Mouse (Mus musculus) T-helper 1 cell (primary cell): Measurements from ENCODE around the gene Brd3os.

Source experiments
- in situ Hi-C: fragments of 300-600 bp; cut with MboI, MseI; formaldehyde crosslinking; loops from one replicate; pipeline ENCODE4 v1.15.1; 2025; ENCODE audit warnings: high pct_unique_total_duplicates

Brd3os gene

DNA sequence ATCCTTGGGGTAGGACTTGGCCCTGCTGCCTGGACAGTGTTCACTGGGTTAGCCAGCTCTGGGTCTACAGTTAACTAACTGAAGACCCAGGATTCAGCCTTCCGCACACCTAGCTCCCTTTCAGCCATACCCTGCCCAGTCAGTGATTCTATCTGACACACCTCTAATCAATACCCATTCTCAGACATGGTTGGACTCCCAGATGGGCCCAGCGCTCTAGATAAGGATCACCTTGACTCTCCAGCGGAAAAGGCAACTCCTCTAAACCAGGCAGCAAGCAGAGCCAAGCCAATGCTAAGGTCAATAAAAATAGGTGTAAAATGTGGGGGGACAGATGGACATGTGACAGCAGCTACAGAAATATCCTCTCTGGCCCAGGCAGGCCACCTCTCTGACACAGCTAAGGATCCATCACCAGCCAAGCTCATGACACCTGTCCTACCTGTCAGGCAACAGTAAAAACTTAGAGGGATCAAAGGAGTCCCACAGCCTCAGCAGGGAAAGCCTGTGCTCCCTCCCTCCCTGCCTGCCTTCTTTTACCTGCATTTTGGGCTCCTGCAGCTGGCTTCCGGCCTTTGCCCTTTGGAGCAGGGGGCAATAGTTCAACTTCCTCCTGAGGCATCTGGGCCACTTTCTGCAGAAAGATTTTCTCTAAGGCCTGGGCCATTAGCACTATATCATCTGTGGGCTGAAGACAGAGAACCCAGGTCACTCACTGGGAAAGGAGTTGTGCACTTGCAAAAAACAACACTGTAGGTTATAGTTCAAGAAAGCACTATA, 19.9 kb downstream of the Brd3os start:
- in situ Hi-C loops, result no loop called here

DNA sequence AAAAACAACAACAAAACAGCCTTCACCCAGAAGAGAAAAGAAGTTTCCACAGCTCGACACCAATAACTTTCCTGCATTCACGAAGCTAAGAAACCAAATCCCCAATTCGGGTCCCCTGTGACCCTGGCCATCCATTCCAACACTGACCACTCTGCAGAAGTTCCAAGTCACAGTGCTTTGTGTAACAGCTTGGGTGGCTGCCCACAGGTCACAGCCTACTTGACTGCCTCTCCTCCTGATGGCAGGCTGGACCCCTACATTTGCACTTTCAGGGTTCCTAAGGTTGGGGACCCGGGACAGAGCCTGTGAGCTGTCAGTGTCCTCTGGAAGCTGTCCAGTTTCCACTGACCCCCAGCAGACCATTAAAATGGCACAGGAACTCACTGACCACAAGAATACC, 20.8 kb downstream of the Brd3os start:
- in situ Hi-C loops, result no loop called here

DNA sequence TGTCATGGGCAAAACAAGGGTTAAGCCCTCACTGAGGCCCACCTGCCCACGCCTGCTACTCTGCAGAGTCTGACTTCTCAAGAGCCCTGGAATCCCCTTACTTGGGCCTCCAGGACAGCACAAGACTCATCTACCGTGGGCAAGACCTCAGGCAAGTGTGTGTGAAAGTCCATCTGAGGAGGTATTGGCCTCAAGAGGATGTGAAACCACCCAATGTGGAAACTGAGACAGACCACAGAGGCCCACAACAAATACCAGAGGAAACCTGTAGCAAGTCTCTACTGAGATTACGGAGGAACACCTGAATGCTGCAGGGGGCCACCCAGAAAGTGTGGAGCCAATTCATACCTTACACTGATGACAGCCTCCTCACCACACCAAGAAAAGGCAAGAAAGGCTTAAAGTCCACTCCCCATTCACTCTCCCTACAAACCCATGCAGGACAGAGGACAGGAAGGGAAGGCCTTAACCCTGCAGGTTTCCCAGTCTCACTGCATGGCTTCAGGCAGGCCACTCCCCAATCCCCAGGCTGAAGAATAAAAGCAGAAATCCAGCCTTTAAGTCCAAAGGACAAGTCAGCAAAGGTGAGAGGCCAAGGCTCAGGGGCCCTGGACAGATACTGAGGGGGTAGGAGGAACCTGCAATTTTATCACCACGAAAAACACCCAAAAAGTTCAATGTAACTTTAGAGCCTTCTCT, 27.3 kb downstream of the Brd3os start:
- in situ Hi-C loops, result no loop called here

DNA sequence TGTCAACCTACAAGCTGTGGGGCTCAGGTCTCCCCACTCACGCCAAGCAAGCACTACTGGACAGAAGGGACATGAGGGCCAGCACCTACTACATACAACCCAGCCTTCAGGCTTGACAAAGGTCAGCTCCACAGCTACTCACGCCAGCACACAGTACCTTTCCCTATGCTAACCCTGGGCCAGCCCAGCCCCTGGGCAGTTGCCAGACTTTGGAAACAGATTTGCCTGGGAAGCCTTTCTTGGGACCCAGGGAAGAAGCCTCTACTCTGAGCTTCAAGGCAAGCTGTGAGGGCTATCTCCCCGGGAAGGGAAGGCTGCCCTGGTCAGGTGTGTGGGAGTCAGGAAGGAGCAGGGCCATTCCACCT, 27.8 kb downstream of the Brd3os start:
- in situ Hi-C loops, result loop anchor here (5.0 kb wide), 1 partner anchor 33 kb away; no protein-coding TSS in a partner anchor

DNA sequence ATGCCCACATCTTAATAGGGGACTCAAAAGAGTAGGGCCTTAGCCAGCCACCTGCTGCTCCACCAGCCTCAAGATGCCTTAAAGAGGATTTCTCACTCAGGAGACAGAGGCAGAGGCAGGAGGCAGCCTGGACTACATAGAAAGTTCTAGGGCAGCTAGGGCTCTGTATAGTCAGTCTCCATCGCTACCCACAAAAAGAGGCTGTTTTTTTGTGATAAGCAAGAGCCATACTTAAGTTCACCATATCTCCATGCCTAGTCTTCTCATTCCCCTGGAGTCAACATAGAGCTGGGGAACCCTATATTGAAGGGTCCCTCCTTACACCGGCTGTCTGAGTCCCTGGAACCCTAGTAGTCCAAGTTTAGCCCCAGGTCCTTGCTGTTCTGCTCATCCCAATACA, 28.4 kb downstream of the Brd3os start:
- in situ Hi-C loops, result loop anchor here (5.0 kb wide), 1 partner anchor 33 kb away; no protein-coding TSS in a partner anchor

DNA sequence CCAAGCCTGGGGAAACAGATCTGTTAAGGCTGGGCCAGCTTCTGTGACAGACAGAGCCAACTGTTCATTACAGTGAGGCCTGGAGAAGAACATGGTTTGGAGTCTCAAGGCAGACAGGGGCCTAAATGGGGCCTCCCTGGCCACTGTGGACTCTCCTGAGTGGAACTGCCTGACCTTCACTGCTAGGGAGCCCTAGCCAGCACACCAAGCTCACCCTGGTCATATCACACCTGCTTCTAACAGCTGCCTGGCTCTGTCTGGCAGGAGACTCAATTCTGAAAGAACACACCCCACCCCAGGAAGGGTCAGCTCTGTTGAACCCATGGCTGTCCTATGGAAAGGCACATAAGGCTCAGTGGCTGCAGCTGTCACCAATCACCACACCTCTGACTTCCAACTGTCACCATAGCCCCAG, 29.1 kb downstream of the Brd3os start:
- in situ Hi-C loops, result loop anchor here (5.0 kb wide), 1 partner anchor 34 kb away; no protein-coding TSS in a partner anchor

DNA sequence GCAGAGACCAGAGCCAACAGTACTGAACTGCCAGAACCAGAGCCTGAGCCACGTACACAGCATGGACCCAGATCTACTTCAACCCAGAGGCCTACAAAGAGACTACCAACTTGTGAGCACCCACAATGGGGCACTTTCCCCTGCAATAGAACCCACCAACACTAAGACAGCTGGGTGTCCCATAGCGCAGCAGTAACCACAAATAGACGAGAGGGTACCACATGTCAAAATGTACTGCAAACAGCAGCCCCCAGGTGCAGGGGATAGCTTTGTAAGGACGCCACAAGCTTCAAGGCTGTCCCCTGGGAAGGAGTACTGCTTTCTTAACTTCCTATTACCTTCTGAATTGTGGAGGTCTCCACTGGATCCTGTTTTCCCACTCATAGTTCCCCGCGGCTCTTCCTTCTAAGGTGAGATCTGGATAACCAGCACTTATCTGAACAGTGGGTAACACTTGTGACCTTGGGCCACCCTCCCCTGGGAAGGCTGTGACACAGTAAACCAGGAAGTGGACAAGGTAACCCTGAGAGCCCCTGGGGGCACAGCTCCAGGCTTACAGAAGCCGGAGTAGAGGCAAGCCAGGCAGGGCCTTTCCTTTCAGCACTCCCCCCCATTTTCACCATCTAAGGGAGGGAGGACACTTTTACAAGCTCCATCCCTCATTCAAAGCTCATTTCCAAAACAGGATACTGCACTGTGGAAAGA, 31.1 kb downstream of the Brd3os start:
- in situ Hi-C loops, result loop anchor here (5.0 kb wide), 1 partner anchor 36 kb away; no protein-coding TSS in a partner anchor

DNA sequence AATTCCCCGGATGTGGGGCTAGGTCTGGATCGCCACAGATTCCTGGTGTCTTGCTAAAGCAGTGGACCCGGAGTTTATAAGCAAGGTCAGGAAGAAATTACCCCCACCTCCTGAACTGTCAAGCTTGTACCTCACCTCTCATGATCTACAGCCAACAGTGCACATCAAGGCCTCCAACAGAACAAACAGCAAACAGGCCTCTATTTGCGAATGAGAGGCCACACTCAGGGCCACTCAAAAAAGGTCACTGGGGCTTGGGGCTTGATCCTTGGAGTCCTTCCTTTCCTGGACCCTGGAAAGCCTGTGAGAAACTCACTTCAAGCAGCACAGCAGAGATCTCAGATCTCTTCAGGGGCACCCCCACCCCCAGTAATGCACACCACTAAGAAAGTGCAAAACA, 31.8 kb downstream of the Brd3os start:
- in situ Hi-C loops, result loop anchor here (5.0 kb wide), 1 partner anchor 37 kb away; no protein-coding TSS in a partner anchor

DNA sequence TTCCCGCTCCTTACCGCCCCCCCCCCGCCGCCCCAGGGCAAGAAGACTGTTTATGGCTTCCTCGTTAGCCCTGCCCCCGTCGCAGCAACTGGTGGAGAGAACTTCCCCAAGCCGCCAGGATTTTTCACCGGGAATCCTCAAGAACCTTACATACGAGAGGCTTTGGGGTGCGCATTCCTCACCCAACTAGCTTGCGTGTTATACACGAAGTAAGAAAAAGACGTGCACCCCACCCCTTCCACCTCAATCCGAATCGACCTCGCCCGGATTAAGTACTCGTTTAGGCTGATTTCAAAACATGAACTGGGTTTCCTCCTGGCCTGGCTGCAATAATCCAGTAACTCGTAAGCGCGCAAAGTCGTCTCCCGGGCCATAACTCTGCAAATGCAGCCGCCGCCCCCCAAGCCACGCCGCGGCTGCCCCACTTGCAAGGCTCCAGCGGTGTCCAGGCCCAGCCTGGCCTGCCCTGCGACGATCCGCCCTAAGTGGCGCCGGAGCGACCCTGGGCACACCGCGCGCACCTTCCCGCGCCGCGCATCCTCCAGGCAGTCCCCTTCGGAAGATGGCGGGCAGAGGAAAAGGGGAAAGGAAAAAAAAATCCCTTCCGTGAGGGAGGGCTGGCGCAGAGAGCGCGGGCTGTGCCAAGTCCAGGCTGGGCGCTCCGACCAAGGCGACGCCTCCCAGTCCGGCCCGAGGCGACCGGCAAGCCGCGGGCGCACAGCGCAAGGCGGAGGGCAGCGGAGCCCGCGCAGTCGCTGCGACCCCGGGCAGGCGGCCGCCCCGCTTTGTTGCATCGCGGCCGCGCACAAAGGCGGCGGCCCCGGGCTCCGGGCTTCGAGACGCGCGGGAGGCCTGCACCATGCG, 32.7 kb downstream of the Brd3os start:
- in situ Hi-C loops, result loop anchor here (5.0 kb wide), 1 partner anchor 38 kb away; no protein-coding TSS in a partner anchor

DNA sequence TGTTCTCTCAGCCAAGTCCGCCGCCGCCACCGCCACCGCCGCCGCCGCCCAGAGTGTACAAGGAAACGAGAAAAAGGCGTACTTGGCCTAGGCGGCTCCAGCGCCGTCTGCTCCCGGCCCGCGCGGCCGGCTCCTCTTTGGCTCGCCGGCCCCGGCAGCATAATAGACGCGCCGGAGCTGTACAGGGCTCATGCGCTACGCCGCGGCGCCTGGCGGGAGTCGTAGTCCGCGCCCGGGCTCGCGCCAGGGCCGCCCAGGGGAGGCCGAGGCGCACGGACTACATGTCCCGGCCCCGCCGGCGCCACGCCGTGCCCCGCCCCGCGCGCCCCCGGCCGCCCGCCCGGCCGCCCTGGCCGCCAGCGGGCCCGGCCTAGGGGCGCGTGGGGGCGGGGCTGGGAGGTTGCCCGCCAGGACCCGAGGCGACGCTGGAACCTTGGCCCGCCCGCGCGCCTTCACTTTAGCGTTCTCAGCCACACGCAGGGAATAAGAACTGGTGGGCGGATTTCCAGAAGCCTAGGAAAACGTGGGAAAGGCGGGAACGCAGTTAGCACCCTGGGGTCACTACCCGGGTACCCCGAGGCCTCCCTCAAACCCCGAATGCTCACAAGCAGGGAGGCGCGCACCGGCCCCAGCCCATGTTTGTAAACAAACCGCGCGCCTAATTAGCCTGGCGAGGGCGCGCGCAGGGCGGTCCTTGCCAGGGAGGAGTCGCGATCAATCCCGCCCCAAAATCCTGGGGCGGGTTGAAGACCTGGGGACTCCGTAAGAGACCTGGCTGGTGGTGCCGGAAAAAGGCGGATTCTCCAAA, 33.6 kb downstream of the Brd3os start:
- in situ Hi-C loops, result no loop called here

DNA sequence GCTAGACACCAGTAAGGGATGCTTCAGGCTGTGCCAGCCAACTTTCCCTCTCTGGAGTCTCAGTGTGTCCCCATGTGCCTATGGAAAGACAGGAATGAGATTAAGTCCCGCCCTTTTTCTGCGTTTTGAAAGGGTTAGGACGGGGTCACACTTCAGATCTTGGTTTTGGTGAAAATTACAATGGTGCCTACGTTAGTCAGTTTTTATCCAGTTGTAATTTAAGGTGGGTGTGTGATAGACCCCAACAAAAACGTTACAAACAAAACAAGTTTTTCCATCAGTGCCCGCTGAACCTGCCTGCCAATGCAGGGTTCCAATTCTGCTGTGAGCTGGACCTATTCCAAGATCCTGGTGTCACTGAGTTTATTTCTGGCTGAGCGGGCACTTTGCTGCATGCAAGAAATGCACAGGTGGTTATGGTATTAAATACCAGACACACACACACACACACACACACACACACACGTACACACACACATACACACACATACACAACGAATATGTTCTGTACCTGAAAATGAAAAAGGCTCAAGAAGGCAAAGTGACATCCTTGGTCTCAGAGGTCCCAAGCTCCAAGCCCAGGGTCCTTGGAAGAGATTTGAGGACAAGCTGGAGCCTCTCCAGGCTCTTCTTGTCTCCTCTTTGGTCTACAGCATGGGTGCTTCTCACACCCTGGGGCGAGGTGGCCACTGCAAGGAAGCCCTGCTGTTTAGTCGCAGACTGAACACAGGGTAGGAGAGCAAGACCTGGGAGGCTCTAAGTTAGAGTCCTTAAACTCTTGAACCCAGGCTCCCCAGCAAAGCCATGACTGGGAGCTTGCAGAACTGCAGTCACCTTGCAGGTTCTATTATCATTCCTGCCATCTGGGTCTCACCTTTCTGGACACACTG, 34.4 kb downstream of the Brd3os start:
- in situ Hi-C loops, result no loop called here

DNA sequence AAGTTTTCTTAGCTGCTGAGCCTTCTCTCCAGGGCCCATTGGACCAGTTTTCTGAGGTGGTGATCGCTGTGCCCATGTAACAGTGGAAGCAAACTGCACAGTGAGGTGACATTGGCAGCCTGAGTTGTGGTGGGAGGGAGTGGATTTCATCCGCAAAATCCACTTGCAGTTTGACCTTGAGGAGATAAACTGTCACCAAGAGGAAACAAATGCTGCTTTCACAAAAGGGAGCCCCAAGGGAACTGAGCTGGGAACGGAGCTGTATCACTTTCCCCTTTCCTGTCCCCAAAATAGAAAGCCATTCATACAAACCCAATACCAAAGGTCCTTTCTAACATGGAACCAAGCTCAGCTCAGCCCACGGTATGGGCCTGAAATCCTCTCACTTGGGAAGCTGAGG, 37.7 kb downstream of the Brd3os start:
- in situ Hi-C loops, result no loop called here

DNA sequence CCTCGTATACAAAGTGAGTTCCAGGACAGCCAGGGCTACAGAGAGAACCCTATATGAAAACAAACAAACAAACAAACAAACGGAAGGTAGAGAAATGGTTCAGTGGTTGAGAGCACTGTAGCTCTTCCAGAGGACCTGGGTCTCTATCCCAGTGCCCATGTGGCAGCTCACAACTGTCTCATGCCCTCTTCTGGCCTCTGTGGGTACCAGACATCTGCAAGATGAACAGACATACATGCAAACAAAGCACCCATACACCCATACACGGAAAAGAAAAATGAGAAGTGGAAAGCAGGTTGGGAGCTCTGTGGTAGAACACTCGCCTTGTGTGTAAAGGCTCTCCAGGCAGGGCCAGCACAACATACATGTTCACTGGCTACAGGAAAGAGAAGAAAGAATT, 38.2 kb downstream of the Brd3os start:
- in situ Hi-C loops, result no loop called here

DNA sequence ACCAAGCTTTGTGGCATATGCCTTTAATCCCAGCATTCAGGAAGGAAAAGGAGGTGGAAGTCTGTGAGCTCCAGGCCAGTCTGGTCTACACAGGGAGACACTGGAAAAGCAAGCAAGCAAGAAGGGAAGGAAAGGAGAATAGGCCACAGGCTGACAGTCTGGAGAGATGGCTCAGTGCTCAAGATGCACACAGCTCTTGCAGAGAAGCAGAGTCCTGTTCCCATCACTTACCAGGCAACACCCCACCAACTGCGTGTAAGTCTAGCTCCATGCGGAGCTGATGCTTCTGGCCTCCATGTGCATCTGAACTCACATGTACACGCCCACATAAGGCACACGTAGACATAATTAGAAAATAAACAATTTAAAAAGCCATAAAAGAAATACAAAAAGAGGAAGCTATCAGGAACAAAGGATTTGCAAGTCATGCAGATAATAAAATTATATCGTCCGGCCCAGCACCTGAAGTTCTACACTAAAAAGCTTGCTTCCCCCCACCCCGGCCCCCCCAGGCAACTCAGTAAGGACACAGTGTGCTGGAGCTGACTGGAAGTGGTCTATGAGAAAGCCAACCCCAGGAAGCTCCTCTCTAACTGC, 40.2 kb downstream of the Brd3os start:
- in situ Hi-C loops, result no loop called here

DNA sequence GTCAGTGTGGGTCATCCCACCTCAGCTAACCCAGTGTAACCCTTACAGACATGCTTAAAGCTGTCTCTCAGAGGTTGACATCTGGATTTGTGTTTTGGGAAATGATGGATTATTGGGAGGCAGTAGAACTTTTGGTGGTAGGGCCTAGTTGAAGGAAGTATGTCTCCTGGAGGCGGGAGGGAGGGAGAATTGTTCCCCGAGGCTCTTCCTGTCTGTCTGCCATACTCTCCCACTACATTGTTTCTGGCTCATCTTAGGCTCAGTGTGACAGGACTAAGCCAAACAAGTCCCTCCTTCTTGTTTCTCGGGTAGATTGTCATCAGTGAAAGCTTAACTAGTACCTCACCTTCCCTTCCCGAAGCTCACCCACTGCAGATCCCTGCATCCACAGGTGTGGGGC, 44.6 kb downstream of the Brd3os start:
- in situ Hi-C loops, result no loop called here

DNA sequence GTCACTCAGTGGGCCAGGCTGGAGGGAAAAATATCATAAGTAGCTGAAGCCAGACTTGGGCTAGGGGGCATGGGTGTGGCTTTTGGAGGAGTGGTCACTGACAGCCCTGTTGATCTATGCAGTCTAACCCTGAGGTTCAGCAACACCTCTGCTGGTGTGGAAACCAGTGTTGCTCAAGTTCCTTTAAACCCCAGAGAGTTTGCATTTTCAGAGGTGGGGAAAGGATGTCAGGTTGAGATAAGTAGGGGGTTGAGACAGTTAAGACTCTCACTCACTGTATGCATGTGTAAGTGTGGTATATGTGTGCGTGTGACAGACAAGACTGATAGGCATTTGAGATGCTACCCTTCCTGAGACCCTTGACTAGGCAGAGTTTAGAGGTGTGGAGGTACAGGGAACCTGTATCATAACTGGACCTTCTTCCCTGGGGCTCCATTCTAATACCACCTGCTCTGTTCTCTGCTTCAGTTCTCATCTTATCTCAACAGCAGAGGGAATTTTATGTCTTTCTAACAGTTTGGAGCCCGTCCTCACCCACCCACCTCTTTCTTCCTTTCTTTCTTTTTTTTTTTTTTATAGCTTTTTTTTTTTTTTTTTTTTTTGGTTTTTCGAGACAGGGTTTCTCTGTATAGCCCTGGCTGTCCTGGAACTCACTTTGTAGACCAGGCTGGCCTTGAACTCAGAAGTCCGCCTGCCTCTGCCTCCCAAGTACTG, 45.4 kb downstream of the Brd3os start:
- in situ Hi-C loops, result no loop called here

DNA sequence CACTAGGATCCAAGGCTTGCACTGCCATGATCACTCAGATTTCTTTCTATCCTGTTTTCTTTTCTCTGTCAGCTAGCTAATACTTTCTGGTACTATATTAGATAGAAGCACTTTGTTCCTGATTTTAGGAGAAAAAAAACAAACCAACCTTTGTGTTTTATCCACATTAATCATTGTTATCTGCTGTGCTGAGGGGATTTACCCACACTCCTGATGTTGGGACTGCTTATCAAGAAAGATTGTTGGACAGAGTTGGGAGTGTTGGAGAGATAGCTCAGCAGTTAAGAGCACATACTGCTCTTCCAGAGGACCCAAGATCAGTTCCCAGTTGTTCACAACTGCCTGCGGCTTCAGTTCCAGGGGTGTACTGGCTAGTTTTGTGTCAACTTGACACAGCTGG, 46.2 kb downstream of the Brd3os start:
- in situ Hi-C loops, result no loop called here

DNA sequence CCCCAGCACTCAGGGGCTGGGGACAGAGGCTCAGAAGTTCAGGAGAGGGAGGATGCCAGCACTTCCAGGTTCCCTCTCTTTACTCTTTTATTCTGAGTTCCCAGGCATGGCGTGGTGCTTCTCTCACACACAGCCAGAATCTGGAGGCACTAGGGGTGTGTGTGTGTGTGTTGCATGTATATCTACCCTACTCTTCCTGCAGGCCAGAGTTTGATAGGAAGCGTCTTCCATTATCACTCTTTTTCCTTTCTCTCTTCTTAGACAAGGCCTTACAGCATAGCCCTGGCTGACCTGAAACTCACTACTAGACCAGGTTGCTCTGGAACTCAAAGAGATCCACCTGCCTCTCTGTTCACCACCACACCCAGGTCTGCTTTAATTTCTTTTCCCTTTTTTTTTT, 48.8 kb downstream of the Brd3os start:
- in situ Hi-C loops, result no loop called here
